Mouse (Mus musculus) cerebellum, adult 8-10 months (tissue): ENCODE results near the gene Pigb.

Source experiments
- DNase-seq: peaks from one replicate; pipeline ENCODE4 v3.0.0; 2022

Gene Pigb

DNA sequence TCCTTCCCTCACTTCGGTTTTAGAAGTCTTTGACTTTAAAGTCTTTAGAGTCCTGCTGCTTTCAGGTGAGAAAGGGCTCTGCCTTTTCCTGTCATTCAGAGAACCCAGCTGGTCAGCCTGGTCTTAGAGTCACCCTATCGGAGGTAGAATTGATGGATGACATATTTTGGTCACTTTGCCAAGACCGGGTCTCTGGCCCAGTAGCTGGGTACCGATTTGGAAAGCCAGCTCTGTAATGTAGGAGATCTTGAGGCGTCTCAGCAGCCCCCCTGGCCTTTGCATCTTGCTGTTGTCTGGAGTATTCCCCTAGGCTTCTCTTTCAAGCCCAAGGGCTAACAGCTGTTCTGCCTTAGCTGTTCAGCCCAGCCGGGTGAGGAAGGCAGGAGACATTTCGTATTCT, 5.0 kb upstream of the Pigb start:
- peak; percentile 41 for DNase-seq

DNA sequence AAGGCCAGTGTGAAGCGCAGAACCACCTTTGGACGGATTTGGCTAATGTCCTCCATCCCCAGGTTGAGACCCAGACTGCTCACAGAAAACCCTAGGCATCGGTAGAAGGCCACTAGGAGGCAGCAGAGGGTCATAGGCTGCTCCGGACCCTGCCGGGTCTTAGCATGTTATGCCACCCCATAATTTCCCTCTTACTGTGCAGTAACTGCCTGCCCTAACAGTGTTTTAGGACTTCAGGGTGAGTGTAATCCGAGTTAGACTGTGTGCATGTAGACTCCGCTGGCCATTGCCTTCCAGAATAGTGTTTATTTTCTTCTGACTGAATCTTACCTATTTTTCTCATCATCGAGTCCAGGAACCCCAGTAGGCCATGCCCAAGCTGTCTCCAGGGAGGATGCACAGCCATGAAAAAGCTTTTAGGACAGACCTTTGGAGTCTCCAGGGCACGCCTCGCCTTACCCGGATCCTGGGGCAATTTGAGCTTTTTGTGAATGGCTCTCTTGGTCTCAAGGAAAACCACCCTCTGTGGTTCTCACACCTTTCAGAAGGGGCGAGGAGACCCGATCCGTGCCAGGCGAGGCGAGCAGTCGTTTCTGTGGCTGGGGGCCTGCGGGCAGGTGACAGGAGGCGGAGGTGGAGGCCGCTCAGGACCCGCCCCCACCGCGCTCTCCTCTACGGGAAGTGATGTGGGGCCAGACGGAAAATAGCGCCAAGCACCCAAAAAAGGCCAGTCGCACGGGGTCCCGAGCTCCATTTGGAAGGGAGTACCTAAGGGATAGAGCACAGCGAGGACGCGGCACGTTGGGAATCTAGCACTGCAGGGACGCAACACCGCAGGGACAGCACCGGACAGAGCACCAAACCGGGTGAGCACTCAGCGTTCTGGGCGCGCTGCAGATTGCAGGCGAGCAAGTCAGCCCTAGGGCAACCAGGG, 4.2 kb upstream of the Pigb start, which contains the start of gene Rab27a:
Rab27a (plus strand) TSS at position 709 of the 934 bp plus-strand sequence.
- DNase-seq, result peak; percentile 92

DNA sequence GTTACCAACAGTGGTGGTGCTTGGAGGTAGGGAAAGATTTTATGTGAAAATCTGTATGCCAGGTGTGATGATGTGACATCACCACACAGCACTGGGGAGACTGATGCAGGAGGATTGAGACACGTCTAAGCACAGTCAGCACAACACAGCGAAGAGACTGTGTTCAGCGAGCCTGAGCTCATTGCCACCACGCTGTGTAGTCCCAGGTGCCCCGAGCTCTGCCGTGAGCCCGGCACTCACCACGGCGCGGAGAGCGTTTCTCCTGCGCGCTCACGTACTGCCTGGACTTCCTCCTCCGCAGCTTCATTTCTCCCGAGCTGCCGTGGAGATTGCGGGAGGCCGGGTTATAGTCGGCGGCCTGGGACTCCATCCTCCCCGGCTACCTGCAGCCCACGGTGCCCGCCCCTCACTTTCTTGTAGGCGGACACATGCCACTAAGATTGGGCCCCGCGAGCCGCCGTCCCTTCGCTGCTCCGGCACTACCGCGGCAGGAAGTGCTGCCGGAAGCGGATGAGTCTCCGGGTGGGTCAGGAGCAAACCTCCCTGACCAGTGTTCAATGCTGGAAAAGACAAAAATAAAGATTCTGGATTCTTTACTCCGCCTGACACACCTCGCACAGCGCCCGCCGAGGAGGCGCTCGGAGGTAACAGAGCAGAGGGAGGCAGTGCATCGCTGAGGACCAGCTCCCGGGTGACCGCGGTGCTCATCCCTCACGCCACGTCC, 794 bp downstream of the Pigb start:
- DNase-seq, result peak; percentile 92

DNA sequence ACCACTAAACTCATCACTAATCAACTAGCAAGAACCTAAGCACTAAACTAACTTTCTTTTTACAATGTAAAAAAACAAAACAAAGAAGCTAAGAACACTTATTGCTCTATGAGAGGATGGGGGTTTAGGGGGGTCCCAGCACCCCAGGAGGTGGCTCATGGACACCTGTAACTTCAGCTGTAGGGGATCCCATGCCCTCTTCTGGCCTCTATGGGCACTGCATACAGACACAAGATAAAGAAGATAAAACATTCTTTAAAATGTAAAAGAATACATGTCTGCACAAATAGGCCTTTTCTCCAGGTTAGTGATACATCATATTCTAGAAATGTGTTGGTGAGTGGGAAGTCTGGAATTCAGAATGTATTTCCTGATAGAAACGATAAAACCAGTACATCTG, 6.8 kb downstream of the Pigb start:
- DNase-seq, result no peak

DNA sequence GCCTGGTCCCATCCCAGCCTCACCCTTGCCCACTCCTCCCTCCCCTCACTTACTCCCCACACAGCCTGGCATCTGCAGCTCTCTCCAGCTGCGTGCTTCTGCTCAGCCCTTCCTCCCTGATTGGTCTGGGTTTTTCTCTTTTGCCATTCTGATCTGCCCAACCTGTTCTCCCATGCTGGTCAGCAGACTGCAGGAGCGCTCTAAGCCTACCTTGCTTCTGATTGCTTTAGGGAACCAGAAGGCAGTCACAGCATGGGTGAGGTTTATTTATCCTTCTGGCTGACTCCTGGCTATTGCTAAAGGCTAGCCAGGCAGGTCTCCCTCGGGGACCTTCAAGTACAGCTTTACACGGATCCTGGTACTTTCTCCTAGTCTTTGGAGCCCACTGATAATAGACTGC, 8.8 kb downstream of the Pigb start:
- DNase-seq, result peak; percentile 53

DNA sequence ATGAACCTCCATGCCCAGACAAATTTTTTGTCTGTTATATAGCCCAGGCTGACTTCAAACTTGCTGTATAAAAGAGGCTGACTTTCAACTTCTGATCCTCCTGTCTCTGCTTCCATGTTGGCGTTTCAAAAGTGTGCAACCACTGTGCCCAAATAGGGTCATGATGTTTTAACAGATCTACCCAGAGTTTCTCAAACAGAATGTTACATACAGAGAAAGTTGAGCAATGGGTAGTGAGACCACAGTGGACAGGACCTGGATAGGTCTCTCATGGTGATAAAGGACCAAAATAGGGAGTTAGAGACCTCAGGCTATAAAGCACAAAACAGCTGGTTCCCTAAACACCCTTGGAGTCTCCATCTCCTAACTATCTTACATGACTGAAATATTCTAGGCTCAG, 9.7 kb downstream of the Pigb start:
- no peak for DNase-seq

DNA sequence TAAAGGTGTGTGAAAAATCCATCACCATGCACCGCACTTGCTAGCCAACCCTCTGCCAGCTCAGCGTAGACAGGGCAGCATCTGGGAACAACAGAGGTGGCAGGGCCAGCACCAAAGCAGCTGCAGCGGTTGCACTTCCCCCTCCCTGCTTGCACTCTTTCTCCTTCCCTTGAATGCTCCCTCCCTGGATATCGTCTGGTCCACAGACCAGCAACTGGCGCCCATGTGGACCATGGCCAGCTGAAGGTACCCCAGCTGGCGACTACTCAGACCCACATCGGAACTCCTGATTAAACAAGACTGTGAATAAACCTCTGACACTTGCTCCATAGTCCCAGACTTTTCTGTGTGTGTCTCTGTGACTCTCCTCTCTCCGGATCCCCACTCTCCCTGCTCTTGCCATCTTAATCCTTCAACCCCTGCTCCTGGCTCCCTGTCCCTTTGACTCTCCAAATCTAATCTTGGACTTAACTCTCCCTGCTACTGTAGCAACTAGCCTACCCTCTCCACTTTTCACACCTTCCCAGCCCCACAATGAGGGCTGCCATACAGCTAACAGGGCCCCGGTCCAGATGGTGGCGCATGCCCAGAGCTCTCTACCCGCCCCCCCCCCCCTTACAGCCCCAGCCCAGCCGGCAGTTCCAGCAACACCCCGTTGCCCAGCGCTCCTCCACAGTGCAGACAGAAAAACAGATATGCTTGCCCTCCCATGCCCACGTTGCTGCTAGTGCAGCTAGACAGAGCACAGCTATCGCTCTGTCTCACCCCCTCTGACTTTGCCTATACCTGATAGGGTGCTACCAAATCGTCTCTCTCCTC, 14.2 kb downstream of the Pigb start:
- no peak for DNase-seq

DNA sequence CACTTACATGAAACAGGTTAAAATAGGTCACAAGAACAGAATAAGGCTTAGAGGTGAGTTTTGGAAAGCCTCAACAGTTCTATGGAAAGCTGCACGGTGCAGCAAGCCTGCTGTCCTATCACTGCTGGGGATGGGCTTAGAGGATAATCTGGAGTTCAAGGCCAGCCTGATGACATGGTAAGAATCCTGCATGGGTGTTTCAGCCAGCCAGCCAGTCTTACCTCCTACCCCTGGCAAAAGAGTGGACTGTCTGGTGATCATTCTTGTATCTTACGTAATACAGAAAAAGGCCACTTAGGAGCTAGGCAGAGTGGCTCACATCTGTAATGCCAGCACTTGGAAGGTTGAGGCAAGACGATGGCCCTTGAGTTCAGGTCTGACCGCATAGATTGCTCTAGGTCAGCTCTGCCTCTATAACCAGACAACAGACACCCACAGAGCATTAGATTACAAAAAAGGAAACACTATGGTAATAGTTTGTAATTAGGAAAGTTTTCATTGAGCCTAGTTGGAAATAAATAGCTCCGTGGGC, 19.5 kb downstream of the Pigb start:
- no peak for DNase-seq

DNA sequence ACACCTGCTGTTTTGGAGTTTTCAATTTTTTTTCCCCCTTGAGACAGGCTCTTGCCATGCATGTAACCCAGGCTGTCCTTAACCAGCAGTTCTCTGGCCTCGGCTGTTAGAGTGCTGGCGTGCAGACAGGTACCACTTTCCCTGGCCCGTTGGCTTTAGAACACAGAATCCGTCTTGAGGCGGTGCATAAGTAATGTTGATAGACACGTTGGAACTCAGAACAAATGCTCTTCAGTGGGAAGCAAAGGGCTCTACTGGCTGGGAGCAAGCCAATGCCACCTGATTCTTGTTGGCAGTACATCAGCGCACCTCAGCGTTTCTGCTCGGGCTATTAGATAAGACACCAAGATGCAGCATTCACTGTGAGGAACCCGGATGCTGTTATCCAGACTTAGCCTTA, 20.3 kb downstream of the Pigb start:
- DNase-seq, result peak; percentile 49

DNA sequence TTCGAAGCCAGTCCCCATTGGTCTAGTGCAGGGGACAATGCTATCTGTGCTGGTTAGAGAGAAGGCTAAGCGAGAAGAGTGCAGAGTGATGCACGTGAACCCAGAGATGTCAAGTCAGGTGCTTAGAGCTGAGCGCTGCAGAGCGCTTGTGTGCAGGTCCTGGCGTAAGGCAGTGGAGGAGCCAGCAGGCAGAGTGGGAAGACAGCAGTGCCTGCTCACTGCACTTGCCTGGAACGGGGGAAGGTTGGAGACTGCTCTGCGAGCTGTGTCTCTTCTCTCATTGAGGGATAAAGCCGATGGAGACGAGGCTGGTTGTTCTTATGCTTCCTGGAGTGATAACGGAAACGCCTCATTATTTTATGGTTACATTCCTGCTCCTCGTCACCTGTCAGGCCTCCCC, 25.5 kb downstream of the Pigb start:
- DNase-seq, result no peak

DNA sequence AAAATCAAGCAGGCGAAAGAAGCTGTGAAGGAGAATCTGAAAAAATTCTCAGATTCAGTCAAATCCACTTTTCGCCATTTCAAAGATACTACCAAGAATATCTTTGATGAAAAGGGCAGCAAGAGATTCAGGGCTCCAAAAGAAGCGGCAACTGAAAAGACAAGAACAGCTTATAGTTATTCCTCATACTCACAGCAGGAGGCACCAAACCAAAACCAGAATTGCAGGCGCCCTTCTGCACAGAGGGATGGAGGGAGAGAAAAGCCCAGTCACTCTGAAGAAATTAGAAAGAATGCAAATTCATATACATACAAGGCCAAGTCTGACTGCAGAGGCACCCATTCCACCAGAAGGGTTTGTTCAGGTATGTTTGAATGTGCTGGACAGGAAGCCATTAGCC, 27.5 kb downstream of the Pigb start:
- no peak for DNase-seq

DNA sequence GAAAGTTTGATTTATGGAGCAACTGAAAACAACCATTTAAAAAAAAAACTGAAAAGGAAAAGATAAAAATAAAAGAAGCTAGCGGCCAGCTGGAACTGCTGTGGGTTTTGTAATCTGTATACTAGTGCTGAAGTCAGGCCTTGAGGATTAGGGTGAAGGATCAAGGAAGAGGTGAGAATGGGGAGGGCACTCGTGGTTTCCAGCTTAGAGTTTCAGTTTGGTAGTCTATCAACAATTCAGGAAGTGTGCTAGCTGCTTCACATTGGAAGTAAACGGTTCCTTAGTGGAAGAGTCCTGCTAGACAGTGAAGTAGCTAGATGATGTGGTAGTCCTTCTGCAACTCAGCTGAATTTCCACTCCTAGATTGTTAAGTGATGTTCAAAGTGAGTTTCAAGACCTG, 31.8 kb downstream of the Pigb start:
- no peak for DNase-seq

DNA sequence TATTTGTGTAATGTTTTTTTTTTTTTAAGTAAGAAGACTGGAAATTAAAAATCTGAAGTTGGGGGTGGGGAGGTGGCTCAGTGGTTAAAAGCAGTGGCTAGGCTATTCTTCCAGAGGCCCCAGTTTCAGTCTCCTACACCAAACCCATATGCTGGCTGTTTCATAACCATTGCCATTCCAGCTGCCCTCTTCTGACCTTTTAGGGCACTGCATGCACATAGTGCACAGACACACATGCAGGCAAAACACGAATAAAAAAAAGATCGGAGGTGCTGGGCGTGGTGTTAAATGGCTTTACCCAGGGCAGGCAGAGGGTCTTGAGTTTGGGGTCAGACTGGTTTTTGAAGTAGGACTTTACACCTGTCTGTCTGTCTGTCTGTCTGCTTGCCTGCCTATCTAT, 34.0 kb downstream of the Pigb start:
- no peak for DNase-seq

DNA sequence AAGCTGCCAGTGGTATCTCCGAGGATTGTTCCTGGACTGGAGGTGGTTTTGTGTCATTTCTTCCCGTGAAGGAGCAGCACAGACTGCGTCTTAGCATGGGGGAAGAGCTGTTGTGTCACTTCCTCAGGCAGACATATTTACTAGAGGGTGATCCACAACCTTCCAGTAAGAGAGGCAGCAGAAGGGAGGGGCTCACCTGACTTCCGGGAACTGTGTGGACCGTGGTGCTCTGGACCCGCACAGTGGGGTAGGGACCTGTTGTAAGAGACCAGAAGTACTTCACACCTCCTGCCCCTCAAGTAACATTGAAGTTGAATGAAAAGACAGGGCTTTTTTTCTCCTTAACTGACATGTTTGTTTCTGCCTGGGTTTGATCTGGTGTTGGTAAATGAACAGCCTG, 35.1 kb downstream of the Pigb start:
- no peak for DNase-seq

DNA sequence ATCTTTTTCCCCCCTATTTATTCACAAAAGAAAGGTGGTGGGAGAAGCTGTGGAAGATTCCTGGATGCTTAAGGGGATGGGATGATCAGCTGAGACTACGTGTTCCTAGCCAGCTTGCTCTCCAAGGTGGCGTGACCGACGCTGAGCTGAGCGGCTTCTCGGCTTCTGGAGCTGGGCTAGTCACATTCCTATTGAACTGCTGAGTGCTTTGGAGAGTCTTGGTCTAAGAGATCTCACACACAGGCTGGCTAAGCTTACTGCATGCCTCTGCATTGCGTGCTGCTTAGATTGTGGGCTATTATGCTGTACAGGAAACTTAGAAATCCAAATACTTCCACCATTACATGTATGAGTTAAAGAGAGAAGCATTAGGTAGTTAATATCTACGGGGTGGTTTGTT, 36.1 kb downstream of the Pigb start:
- no peak for DNase-seq

DNA sequence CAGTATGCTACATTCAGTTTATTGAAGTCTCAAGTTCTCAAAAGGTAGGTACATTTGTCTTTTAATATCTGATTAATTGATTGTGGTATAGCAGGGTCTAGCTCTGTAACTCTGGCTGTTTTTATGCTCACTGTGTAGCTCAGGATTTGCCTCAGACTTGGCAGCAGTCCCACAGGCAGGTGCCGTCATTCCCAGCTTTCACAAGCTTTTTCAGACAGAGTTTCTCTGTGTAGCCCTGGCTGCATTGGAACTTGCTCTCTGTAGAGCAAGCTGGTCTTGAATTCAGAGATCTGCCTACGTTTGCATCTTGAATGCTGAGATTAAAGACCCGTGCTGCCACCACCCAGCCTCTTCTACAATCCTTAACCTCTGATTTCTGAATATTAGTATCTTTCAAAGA, 38.0 kb downstream of the Pigb start:
- DNase-seq, result no peak

DNA sequence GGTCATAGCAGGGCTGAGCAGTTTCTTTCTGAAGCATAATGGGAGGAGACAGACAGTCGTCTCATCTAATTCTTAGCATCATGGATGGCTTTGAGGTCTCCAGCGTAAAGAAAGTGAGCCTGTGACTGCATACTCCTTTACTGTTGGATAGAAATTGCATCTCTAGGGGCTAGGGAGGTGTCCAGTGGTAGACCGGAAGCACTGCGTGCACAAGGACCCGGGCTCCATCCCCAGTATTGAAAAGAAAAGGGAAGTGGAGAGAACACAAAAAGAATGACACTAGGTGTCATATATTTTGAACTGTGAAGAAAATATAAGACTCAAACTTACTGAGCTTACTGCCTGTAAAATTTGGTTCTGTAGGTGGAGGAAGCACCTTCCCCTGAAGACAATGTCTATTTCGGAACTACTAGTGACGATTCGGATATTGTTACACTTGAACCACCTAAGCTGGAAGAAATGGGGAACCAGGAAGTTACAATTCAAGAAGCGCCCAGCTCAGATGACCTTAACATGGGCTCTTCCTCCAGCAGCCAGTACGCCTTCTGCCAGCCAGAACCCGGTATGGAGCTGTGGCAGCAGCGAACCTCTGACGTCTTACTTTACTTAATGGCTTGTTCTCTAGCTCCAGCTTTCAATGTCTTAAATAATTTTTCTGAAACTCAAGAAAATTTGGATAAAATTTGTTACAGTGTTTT, 38.7 kb downstream of the Pigb start:
- no peak for DNase-seq

DNA sequence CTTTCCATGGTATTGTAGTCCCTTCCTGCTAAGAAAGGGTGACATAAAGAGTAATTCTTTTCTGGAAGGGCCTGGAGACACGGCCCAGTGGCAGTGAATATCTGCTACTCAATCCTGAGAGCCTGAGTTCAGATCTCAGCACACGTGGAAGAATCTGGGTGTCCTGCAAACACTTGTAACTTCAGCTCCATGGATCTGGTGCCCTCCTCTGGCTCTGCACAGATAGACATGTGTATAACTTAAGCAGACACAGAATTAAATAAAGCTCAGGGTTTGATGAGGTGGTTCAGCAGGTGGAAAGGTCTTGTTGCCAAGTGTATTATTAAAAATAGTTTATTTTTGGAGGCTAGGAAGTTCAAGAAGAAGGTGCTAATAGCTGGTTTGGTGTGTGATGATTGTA, 39.7 kb downstream of the Pigb start:
- DNase-seq, result no peak

DNA sequence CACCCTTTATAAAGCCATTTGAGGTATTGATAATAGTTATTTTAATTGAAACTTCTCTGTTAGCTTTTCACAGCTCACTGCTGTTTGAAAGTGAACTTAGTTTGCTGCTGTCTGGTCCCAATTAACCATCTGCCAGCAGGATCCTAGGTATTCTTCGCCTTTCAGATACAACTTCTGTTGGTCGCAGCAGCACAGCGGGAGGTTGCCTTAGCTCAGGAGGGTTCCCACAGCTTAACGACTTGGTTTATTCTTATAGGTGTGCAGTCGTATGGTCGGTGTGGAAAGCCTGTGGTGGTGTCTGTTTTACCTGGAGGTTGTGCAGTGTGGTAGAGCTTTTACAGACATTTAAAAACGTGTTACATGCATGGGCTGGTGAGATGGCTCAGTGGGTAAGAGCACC, 43.4 kb downstream of the Pigb start:
- no peak for DNase-seq

DNA sequence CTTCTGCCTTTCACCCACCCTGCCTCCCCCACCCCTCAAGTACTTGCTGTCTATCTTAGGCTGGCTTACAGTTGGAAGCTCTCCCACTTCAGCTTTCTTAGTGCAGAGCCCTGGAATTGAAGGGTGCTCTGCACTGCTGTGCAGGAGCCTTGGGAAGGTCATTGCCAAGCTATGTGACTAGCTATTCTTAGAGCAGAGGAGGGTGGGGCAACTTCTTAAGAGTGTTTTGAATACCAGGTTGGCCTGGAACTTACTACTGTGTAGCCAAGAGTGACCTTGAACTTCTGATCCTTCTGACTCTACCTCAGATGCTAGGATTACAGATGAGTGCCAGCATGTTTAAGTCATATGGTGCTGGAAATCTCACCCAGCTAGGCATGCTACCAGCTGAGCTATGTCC, 44.0 kb downstream of the Pigb start:
- DNase-seq, result no peak

DNA sequence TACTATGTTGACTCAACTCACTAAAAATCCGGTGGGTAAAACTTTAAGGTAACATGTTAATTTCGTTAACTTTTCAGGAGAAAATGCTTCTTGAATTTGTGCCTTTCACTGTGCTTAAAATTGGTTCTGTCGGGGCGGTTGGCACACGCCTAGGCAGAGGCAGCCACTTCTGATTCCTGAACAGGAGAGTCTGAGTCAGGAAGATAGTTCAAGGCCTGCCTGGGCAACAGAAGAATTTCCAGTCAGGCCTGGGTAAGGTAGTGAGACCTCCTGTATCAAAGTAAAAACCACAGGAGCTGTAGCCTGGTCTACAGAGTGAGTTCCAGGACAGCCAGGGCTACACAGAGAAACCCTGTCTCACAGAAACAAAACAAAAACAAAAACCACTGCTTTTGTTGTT, 47.6 kb downstream of the Pigb start:
- no peak for DNase-seq

DNA sequence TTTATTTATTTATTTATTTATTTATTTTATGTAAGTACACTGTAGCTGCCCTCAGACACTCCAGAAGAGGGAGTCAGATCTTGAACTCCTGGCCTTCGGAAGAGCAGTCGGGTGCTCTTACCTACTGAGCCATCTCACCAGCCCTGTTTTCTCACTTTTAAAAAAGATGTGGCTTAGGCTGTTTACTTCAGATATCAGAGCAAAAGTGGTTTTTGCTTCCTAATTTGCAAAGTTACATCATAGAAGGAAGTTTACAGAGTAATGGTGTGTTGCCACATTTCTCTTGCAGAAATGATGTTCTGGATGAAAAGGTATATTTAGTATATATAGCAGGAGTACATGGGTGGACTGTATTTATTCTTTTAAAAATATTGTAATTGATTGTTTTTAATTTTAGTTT, 48.8 kb downstream of the Pigb start:
- DNase-seq, result no peak

DNA sequence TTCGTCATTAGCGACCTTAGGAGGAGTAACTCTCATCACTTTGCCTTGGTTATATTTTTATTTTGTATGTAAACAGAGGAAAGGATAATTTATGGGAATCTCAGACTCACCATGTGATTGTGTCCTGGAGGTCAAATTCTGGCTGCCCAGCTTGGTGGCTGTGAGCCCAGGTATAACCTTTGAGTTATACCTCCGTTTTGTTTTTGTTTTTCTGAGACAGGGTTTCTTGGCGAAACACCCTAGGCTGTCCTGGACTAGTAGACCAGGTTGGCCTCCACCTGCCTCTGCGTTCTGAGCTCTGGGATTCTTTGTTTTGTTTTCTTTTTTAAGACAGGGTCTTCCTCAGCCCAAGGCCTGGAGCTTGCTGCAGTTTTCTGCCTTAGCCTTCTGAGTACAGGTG, 51.5 kb downstream of the Pigb start:
- no peak for DNase-seq
